Mouse (Mus musculus): ENCODE results near the gene Sspo. TPM values are rescaled to one million over a fixed set of nuclear protein-coding genes. Genes with fewer than 3 reads are reported as not detected.

Sspo gene
- polyA plus RNA-seq, 1 experiment from 2014 or later = 0.74 TPM

DNA sequence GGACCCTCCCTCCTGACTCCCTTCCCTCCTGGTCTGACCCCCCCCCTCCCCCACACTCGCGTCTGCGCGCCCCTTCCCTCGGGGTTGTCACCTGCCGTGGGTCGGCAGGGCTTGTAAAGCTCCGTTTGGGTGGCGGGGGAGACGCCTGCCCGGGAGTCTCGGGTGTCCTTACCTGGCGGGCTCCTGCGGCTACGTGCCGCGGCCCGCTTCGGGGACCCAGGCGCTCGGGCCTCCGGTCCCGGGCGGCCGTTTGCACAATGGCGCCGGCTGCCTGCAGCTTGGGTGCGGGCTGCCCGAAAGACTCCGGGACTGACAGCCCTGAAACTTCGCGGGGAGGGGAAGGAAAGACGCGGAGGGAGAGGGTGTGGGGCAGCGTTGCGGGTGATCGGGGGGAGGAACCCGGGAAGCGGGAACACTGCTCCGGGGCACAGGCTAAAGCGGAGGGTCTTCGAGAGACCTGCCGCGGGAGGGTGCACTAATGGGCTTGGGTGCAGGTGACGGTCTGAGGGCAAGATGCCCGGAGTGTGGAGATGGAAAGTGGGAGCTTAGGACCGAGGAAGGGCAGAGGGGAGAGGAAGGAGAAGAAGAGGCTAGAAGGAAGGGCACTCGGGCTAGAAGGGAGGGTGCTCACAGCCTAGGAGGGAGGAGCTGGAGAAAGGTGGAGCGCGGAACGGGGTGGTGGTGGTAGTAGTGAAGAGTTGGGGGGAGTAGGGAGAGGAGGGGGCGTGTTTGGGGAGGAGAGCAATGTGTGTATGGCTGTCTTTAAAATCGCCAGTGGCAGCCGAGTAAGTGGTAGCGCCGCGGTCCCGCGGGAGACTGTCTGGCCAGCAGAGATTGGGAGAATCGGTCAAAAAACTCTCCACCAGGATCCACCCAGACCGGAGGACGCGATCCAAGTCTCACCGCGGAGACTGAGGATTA, 2.6 kb upstream of the Sspo start, which contains the start of gene Zfp467:
Gene Zfp467, minus strand, starts transcription at position 645 of the 921 bp plus-strand sequence.
- ATAC-seq = peak; percentile 26
- Histone ChIP-seq H3K9ac (ENCODE audit: low read depth, low read length) (peak within 1 kb of the TSS; percentile 80), H3K27ac (ENCODE audit: low read depth, low read length) (peak within 1 kb of the TSS; percentile 91), H3K9me3 (ENCODE audit: control insufficient read depth) (no peaks in the 10 kb centered on the region), H3K36me3 (ENCODE audit: control insufficient read depth, insufficient read depth) (peaks cover 18% of the 10 kb centered on the region), H3K4me1 (replicated peaks; ENCODE audit: control insufficient read depth, insufficient read depth, low read length) (no peaks in the 10 kb centered on the region; the same call in none of the 2 replicates), H3K27me3 (replicated peaks; ENCODE audit: control insufficient read depth, insufficient read depth, low read length) (no peaks in the 10 kb centered on the region), H3K4me2 (replicated peaks; ENCODE audit: low read depth) (peak within 1 kb of the TSS; percentile 94), H3K4me3 (ENCODE audit: low read depth, low read length) (peak within 1 kb of the TSS; percentile 78)
- under 1% methylated on average over 64 of the region's 65 CpGs for WGBS
- TF ChIP-seq CTCF (IDR thresholded peaks at IDR 0.05; ENCODE audit: low read depth) = peak; percentile 17; the same call in 1 of the 2 replicates

DNA sequence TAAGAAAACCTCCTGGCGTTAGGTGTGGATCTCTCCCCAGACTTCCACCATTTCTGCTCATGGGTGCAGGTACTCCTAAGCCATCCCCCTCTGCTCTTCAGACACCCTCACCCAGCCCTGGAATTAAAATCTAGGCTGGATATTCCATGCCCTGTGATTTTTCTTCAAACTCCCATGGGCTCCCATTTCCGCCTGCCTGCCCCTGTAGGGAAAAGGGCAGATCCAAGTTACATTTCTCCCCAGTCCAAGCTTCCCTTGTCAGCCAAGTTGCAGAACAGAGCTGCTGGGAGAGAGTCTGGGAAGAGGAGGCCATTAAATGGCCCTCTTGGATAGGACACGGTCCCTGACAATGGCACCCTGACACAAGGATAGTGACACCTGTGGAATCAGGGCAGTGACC, 1.8 kb upstream of the Sspo start:
- H3K4me1 ChIP-seq (replicated peaks; ENCODE audit: control insufficient read depth, insufficient read depth, low read length) = no peaks in the 10 kb centered on the region; the same call in none of the 2 replicates
- no peaks in the 10 kb centered on the region for H3K27me3 ChIP-seq (replicated peaks; ENCODE audit: control insufficient read depth, insufficient read depth, low read length)
- peak overlapping the region; percentile 78 for H3K4me3 ChIP-seq (ENCODE audit: low read depth, low read length)
- 0 out of 2 replicates have a peak overlapping the region, but pooled peaks have one; percentile 91 for H3K27ac ChIP-seq (ENCODE audit: low read depth, low read length)
- H3K4me2 ChIP-seq (replicated peaks; ENCODE audit: low read depth) = peak overlapping the region; percentile 94
- H3K9me3 ChIP-seq (ENCODE audit: control insufficient read depth) = no peaks in the 10 kb centered on the region
- peak overlapping the region; percentile 80; the same call in 1 of the 2 replicates for H3K9ac ChIP-seq (ENCODE audit: low read depth, low read length)
- 33% methylated on average over 3 of the region's 3 CpGs for WGBS
- peaks cover 14% of the 10 kb centered on the region for H3K36me3 ChIP-seq (ENCODE audit: control insufficient read depth, insufficient read depth)
- no peak for TF ChIP-seq CTCF (IDR thresholded peaks at IDR 0.05; ENCODE audit: low read depth)
- ATAC-seq = no peak

- Histone ChIP-seq H3K27me3 (replicated peaks; ENCODE audit: control insufficient read depth, insufficient read depth, low read length) (no peaks in the 10 kb centered on the region), H3K4me2 (replicated peaks; ENCODE audit: low read depth) (no peak overlapping the region), H3K9ac (ENCODE audit: low read depth, low read length) (no peak overlapping the region), H3K9me3 (ENCODE audit: control insufficient read depth) (no peaks in the 10 kb centered on the region), H3K4me1 (replicated peaks; ENCODE audit: control insufficient read depth, insufficient read depth, low read length) (no peaks in the 10 kb centered on the region; the same call in none of the 2 replicates), H3K4me3 (ENCODE audit: low read depth, low read length) (no peak overlapping the region), H3K36me3 (ENCODE audit: control insufficient read depth, insufficient read depth) (peaks cover 8% of the 10 kb centered on the region), H3K27ac (ENCODE audit: low read depth, low read length) (no peak overlapping the region)
- no peak for TF ChIP-seq CTCF (IDR thresholded peaks at IDR 0.05; ENCODE audit: low read depth)
- 73% methylated on average over 3 of the region's 3 CpGs for WGBS
- ATAC-seq = no peak
Measured at GRCm38 (mm10) chr6:48446896-48447295, 1.1 kb upstream of the Sspo start.

DNA sequence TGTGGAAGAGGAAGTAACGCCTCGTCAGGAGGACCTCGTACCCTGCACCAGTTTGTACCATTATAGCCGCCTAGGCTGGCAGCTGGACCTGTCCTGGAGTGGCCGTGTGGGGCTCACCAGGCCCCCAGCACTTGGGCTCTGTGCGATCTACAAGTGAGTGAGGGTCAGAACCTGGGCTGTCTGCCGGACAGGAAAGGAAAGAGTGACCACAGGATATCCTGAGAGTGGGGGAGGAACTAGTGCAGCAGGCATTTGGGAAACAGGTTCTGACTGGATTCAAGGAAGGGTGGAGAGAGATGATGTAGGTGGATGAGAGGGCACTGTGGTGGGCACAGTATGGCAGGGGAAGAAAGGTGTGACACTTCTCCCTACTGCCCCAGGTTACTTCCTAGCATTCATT, 498 bp downstream of the Sspo start:
- Histone ChIP-seq H3K27me3 (replicated peaks; ENCODE audit: control insufficient read depth, insufficient read depth, low read length) (no peaks in the 10 kb centered on the region), H3K27ac (ENCODE audit: low read depth, low read length) (no peak overlapping the region), H3K9ac (ENCODE audit: low read depth, low read length) (no peak overlapping the region), H3K9me3 (ENCODE audit: control insufficient read depth) (no peaks in the 10 kb centered on the region), H3K4me3 (ENCODE audit: low read depth, low read length) (no peak overlapping the region), H3K4me2 (replicated peaks; ENCODE audit: low read depth) (no peak overlapping the region), H3K4me1 (replicated peaks; ENCODE audit: control insufficient read depth, insufficient read depth, low read length) (no peaks in the 10 kb centered on the region; the same call in none of the 2 replicates), H3K36me3 (ENCODE audit: control insufficient read depth, insufficient read depth) (no peaks in the 10 kb centered on the region)
- 76% methylated on average over 7 of the region's 7 CpGs for WGBS
- ATAC-seq = no peak
- TF ChIP-seq CTCF (IDR thresholded peaks at IDR 0.05; ENCODE audit: low read depth) = no peak

- H3K4me1 ChIP-seq (replicated peaks; ENCODE audit: control insufficient read depth, insufficient read depth, low read length) = no peaks in the 10 kb centered on the region; the same call in 1 of the 2 replicates
- H3K9ac ChIP-seq (ENCODE audit: low read depth, low read length) = no peak overlapping the region
- no peak overlapping the region for H3K4me2 ChIP-seq (replicated peaks; ENCODE audit: low read depth)
- H3K9me3 ChIP-seq (ENCODE audit: control insufficient read depth) = no peaks in the 10 kb centered on the region
- no peak overlapping the region for H3K4me3 ChIP-seq (ENCODE audit: low read depth, low read length)
- no peaks in the 10 kb centered on the region for H3K27me3 ChIP-seq (replicated peaks; ENCODE audit: control insufficient read depth, insufficient read depth, low read length)
- ATAC-seq = no peak
- TF ChIP-seq CTCF (IDR thresholded peaks at IDR 0.05; ENCODE audit: low read depth) = no peak
- no peaks in the 10 kb centered on the region for H3K36me3 ChIP-seq (ENCODE audit: control insufficient read depth, insufficient read depth)
- H3K27ac ChIP-seq (ENCODE audit: low read depth, low read length) = no peak overlapping the region
- 62% methylated on average over 1 of the region's 1 CpGs for WGBS
Measured at GRCm38 (mm10) chr6:48452151-48452550, 4.1 kb downstream of the Sspo start.

- H3K9me3 ChIP-seq (ENCODE audit: control insufficient read depth) = no peaks in the 10 kb centered on the region
- no peak for TF ChIP-seq CTCF (IDR thresholded peaks at IDR 0.05; ENCODE audit: low read depth)
- no peak overlapping the region for H3K27ac ChIP-seq (ENCODE audit: low read depth, low read length)
- no peaks in the 10 kb centered on the region for H3K36me3 ChIP-seq (ENCODE audit: control insufficient read depth, insufficient read depth)
- no peaks in the 10 kb centered on the region for H3K27me3 ChIP-seq (replicated peaks; ENCODE audit: control insufficient read depth, insufficient read depth, low read length)
- no peak for ATAC-seq
- H3K4me2 ChIP-seq (replicated peaks; ENCODE audit: low read depth) = no peak overlapping the region
- H3K4me1 ChIP-seq (replicated peaks; ENCODE audit: control insufficient read depth, insufficient read depth, low read length) = no peaks in the 10 kb centered on the region; the same call in 1 of the 2 replicates
- no peak overlapping the region for H3K4me3 ChIP-seq (ENCODE audit: low read depth, low read length)
- no peak overlapping the region for H3K9ac ChIP-seq (ENCODE audit: low read depth, low read length)
- 65% methylated on average over 3 of the region's 3 CpGs for WGBS
Measured at GRCm38 (mm10) chr6:48452771-48453170, 4.7 kb downstream of the Sspo start.

Data from intestine, postnatal 0 days (tissue).